Mouse (Mus musculus) layer of hippocampus, adult 2 months (tissue): ENCODE data around the gene Xkrx. TPM values are rescaled to one million over a fixed set of nuclear protein-coding genes. Genes with fewer than 3 reads are reported as not detected.
"Not testable (repeated sequence)": the region's sequence is repeated elsewhere in the genome, so short reads cannot be mapped to it uniquely, and the experiment has no call there.

Experiments used
- DNase-seq, 2 experiments: peaks; one replicate each; pipeline ENCODE4 v3.0.0; 2022; ENCODE audit warnings: low spot score in 2 of 2
- H3K27ac ChIP-seq: fragments of 200-600 bp; 2 replicates; pipeline ENCODE4 v1.8.1; 2022
- H3K4me3 ChIP-seq: fragments of 200-600 bp; 2 replicates; pipeline ENCODE4 v1.8.1; 2022; ENCODE audit warnings: mild to moderate bottlenecking
- CTCF ChIP-seq: fragments of 200-600 bp; conservative IDR thresholded peaks from 2 replicates; pipeline ENCODE4 v1.8.1; 2022; ENCODE audit warnings: antibody characterized with exemption, mild to moderate bottlenecking, moderate library complexity
- long read RNA-seq, 2 experiments: library from polyadenylated mRNA; stranded (forward); transcript quantifications; one replicate each; pipeline ENCODE4 v2.0.0; 2021; ENCODE audit warnings: borderline mapping rate in 2 of 2
- total RNA-seq, 2 experiments: library from RNA; stranded (reverse); gene quantifications; 2 replicates each; pipeline ENCODE4 v1.2.3; 2021

Gene Xkrx
- 1 to 10 TPM in 1 of 2 experiments, under 1 TPM in 1; 0.54 to 1.1 TPM for total RNA-seq
- long read RNA-seq, experiment 1 = 0 reads
- long read RNA-seq, experiment 2, partial matches to known transcripts = 0 of 1 reads
- long read RNA-seq, experiment 2, other reads (novel, unspliced or antisense) = 0 of 1 reads

DNA sequence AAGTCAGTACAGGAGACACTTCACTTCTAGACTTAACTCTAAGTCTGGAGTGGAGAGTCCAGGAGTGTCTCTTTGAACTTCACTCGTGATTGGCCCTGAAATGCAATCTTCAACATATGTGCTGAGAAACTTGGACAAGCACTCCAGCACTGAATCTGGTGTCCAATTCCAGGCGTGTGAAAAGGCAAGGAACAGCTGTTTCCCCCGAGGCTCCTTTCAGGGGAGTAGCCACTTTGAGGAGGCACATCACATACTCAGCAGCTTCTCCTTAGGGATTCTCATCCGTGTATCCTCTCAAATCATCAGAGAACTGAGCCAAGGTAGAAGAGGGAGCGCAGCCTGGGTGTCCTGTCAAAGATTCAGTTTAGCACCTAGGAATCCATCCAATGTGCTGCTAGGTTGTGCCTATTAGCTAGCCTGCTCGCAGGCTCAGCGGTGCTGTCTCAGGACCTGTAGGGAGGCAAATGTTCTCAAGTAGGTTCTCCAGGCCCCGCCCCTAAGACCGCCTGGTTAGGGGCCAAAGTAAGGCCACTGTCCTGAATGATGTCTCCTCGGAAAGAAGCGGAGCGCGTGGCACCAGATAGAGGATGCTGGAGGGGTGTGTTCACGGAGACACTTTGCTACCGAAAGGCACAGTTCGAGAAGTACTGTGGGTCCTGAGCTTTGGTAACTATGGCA, at the start of gene Xkrx:
Gene Xkrx (minus strand): TSS at position 34 of the 678 bp plus-strand sequence.
- no peak for DNase-seq
- H3K4me3 ChIP-seq = peak within 1 kb of the TSS; percentile 26
- no peak for TF ChIP-seq CTCF
- no peak within 1 kb of the TSS for H3K27ac ChIP-seq

DNA sequence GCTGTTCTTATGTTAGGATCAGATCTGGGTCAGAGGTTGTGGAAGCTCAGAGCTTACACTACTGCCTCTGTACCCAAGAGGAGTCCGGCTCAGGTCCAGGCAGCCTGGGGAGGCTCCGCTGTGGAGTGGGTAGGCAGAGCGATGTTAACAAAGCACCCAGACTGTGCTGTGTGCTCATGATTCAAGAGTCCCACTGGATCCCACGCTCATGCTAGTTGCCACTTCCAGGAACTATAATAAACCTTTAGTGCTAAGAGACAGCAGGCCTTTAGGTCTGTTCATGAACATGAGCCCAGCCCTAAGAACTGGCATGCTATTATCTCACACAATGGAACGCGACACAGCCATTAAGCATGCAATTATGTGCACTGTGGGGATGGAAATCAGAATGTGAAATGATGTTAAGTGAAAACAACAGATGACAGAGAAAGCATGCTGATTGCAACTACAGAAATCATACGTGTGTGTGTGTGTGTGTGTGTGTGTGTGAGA, 49.3 kb upstream of the Xkrx start:
- H3K27ac ChIP-seq = no peak overlapping the region
- peak in 1 of 2 experiments; percentile 0 for DNase-seq
- no peak overlapping the region for H3K4me3 ChIP-seq
- no peak for TF ChIP-seq CTCF

DNA sequence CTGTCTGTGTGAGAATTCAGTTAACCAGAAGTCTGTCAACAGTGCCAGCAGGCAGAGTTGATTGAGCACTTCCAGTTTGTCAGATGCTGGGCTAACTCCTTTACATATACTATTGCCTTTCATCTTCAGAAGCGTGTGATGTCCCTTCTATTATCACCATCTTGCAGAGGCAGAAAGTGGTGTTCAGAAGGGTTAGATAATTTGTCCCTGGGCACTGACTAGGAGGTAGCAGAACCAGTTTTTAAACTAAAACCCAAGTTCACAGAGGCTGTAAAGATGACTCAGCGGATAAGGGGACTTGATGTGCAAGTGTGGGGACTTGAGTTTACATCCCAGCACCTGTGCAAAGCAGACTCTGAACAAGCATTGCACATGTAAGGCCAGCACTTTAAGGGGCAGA, 46.6 kb upstream of the Xkrx start:
- Histone ChIP-seq H3K4me3 (no peak overlapping the region), H3K27ac (no peak overlapping the region)
- no peak for DNase-seq
- TF ChIP-seq CTCF = no peak

DNA sequence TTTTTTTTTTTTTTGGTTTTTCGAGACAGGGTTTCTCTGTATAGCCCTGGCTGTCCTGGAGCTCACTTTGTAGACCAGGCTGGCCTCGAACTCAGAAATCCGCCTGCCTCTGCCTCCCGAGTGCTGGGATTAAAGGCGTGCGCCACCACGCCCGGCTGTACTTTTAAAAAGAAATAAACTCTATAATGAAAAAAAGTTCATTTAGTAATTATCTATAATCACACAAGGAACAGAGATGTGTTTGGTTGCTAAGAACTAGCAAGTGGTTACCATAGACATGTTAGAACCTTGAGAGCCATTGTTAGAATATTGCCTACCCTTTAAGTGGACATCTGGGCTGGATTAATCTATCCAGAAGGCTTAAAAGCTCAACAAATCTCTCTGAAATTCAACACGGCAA, 25.3 kb upstream of the Xkrx start, which contains the start of gene Arl13a:
Gene Arl13a (plus strand): TSS at position 301 of the 400 bp plus-strand sequence.
- H3K27ac ChIP-seq, DNase-seq, H3K4me3 ChIP-seq: not testable (repeated sequence)

DNA sequence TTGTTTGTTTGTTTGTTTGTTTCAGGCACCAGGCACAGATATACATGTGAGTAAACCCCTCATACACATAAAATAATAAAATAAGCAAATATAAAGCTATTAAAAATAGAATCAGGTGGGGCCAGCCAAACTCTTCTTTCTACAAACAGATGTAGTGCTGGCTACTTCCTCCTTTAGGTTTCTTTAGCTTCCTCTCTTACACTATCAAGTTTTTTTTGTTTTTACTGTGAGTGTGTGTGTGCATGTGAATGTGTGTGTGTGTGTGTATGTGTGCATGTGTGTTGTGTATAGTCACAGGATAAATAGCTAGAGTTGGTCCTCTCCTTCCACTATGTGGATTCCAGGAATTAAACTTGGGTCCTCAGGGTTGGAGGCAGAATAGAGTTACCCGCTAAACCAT, 12.8 kb upstream of the Xkrx start:
- no peak overlapping the region for H3K27ac ChIP-seq
- no peak for TF ChIP-seq CTCF
- H3K4me3 ChIP-seq = no peak overlapping the region
- no peak for DNase-seq

DNA sequence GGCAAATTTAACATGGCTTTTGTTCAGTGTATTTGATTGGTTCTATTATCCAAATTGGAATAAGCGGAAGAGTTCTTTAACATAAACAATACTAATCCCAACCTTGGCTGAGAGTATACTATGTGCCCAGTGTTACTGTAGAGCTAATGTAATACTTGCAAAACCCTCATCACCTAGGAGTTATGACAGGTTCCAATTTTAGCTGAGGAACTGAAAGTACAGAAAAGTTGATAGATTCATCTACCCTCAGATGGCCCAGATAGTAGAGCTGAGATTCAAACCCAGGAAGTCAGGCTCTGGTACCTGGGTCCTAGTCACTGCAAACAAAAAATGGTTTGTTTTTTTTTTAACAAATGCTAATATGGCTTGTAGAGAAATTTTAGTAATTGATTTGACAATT, 8.7 kb upstream of the Xkrx start:
- H3K27ac ChIP-seq = no peak overlapping the region
- H3K4me3 ChIP-seq = no peak overlapping the region
- TF ChIP-seq CTCF = no peak
- no peak for DNase-seq

DNA sequence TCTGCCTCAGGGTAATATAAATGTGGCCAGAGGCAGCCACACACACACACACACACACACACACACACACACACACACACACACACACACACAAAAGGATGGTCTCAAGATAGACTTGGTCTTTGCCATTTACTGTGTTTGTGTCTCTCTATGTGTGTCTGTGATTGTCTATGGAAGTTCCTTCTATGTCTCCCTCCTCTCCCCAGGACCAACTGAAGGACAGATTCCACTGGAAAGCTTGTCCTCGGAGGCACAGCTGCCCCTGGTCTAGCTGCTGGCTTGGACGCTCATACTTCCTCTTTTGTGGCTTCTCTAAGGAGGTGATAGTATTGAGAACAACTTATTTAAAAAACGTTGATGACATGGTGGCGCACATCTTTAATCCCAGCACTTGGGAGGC, 1.6 kb upstream of the Xkrx start:
- no peak overlapping the region for H3K27ac ChIP-seq
- DNase-seq = no peak
- H3K4me3 ChIP-seq = no peak overlapping the region
- no peak for TF ChIP-seq CTCF

DNA sequence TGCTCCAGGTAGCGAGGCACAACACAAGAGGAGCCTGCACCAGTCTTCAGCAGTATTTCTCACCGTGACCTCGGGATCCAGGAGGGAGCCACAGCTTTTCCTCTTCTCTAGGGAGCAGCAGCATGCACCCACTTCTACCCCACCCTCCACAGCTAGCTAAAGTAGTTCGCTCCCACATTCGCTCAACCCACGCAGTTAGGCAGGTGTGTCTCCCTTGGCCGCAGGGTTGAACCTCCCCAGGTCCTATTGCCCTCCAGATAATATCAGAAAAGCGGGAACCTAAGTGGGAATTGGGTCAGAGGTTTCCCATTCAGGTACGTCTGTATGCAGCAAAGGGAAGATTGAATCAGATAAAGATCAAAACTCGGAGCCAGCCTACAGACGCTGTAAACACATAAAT, 950 bp upstream of the Xkrx start:
- no peak for TF ChIP-seq CTCF
- Histone ChIP-seq H3K27ac (no peak overlapping the region), H3K4me3 (peak overlapping the region; percentile 26)
- DNase-seq = no peak

DNA sequence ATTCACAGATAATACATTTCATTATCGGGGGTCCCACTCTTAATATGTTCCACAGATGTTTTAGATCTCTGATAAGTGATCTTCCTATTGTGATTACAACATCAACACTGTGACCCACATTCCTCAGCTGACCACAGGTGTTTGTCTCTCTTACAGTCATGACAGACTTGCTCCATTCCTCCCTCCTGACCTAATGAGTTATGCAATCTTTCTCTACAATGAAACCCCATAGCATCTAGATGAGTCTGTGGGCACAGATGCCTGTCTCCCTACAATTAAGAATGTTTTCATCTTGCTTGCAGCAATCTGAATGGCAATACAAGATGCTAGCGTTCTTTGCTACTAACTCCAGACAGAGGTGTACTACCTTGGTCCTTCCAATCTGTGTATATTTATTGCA, 1.4 kb downstream of the Xkrx start:
- TF ChIP-seq CTCF = no peak
- DNase-seq = no peak
- Histone ChIP-seq H3K4me3 (no peak overlapping the region), H3K27ac (no peak overlapping the region)

DNA sequence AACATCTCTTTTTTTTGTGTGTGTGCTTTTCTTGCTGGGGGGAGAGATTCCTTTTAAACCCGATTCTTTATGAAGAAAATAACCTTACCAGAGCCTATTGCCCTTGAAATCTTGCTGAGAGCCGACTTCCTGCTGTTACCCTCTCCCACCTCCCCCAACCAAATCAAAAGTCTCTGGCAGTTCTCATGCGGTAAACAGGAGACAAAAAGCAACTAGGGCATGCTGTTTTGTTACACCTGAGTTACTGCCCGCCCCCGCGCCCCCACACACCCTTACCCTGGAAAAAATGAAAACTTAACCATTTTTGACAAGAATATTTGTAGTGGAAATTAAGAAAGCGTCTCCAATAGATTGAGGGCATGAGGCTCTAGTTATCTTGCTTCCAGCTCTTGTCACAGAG, 3.7 kb downstream of the Xkrx start:
- no peak overlapping the region for H3K27ac ChIP-seq
- TF ChIP-seq CTCF = no peak
- no peak for DNase-seq
- H3K4me3 ChIP-seq = no peak overlapping the region

DNA sequence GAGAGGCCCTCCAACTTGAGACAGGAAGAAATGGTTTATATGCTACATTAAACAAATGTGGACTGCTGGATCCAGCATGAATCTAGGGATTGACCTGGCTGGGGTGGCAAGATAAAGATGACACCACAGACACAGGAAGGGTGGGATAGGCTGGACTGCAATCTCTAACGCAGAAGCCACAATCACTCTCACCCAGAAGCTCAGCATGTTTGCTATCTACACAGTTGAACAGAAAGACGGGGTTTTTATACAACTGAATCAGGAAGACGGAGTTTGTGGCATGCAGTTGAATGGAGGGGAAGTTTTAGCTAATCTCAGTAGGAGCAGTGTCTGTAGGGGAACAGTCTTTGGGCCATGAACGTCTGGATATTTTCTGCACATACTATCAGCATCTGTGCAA, 19.9 kb downstream of the Xkrx start:
- TF ChIP-seq CTCF = no peak
- Histone ChIP-seq H3K27ac (no peak overlapping the region), H3K4me3 (no peak overlapping the region)
- no peak for DNase-seq

DNA sequence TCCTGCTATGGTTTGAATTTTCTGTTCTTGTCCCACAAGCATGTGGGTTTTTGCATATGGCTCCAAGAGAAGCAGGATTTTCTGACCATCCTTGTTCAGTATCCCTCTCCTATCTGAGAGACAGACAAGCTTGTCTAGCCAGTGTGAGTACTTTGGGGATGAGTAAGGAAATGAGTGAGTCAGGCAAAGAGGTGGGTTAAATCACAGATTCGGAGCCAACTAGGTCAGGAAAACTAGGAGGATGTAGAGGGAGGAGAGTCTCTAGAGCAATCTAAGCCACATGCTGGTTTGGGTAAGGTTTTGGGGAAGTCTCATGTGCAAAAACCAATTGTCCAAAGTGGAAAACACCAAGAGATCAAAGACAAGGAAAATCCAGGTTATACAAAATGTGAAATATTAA, 20.3 kb downstream of the Xkrx start:
- no peak for TF ChIP-seq CTCF
- H3K27ac ChIP-seq = no peak overlapping the region
- DNase-seq = no peak
- no peak overlapping the region for H3K4me3 ChIP-seq

DNA sequence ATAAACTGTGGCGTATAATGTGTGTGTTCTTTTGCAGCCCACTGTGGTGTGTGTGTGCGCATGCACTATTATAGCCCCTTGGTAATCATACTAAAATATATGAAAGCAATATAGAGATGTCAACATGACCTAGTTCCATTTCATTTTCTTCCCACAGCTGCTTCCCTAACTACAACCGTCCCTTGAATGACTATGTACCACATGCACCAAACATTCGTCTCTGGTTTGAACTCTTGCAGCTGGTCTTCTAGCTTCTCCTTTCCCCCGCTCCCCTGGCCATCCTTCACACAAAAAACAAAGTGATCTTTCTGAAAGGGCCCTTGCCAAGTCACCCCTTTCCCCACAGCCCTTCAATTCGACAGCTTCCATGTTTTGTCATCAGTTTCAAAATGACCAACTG, 21.9 kb downstream of the Xkrx start:
- no peak for TF ChIP-seq CTCF
- DNase-seq = no peak
- H3K27ac ChIP-seq = no peak overlapping the region
- H3K4me3 ChIP-seq = no peak overlapping the region

DNA sequence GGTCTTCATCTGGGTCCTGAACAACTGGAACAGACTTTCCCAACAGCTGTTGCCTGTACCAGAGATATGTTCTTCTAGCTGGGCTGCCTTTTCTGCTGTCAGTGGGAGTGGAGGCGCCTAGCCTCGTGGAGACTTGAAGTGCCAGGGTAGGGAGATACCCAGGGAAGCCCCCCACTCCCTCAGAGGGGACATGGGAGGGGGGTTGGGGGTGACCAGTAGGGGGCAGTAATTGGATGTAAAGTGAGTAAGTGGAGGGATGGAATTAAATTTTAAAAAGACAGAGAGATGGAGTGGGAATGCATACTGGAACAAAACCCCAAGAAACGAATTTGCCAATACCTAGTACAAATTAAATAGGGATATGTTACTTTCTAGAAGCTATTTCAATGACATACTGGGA, 28.1 kb downstream of the Xkrx start:
- Histone ChIP-seq H3K27ac (no peak overlapping the region), H3K4me3 (no peak overlapping the region)
- peak; percentile 56 for TF ChIP-seq CTCF
- DNase-seq = no peak
